Mouse (Mus musculus): ENCODE measurements around the gene Tmem234. TPM values are rescaled to one million over a fixed set of nuclear protein-coding genes. Genes with fewer than 3 reads are reported as not detected.

The Tmem234 gene
- total RNA-seq, 2 experiments from 2014 or later, result 92.2 to 93.7 TPM

DNA sequence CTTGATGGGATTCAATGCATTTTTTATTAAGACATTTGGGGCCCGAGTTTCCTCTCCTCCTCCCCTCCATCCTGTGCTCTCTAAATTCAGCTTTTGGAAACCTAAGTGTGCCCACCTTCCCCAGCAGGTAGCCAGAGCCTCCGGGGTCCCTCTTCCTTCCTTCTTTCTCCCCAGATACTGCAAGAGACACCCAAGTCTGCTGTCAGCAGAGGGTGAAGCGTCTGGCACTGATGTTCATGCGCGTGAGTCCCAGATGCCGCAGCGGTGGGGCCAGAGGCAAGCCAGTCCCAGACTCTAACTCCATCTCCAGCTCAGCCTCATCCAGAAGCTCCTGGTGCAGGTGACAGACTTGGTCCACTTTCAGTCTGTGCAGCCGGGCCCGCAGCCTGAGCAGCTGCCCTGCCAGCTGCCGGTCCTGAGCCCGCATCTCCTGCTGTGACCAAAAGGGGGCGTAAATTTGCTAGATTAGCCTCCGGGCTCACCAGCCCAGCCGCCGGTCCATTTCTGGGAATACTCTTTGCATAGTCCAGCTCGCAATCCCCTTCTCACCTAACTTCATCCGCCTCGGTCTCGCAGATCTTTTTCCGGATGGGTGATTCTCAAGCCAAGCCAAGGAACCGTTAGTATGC lies 23.5 kb upstream of the Tmem234 start:
- peak; percentile 33 to 38 for DNase-seq (ENCODE audit: low spot score in 2 of 2)
- intact Hi-C loops (cut with DNase I), result no loop called here

DNA sequence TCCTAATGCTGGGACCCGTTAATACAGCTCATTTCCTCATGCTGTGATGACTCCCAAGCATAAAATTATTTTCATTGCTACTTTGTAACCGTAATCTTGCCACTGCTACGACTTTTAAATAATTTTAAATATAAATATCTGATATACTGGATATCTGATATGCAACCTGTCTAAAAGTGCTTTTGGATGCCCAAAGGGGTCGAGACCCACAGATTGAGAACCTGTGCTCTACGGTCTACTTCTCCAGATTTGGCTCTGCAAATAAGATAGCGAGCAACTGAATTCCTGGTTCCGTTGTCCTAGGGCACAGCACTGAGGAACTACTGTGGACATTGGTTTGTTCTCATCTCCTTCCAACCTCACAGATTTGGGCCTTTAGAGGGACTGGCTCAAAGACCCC lies 22.8 kb upstream of the Tmem234 start:
- no peak for DNase-seq (ENCODE audit: low spot score in 2 of 2)
- intact Hi-C loops (cut with DNase I), result no loop called here

DNA sequence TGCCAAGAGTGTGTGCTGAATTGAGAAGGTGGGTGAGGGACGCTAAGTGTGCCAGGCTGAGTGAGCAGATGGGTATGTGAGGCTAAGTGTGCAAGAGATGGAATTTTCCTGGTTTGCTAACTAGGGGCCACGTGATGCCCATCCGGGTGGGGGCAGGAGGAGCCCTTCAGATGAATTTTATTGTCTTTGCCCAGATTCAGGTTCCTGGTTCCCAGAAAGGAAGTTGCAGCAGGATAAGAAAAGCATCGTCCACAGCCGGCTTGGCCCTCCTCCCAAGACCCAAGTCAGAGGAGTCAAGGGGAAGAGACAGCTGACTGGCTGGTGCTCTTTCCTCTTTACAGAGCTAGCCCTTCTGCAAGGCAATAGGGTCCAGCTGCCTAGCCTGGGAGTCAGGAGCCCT lies 22.0 kb upstream of the Tmem234 start, which contains the start of gene Fam167b:
Gene Fam167b (minus strand): TSS at position 84 of the 400 bp plus-strand sequence.
- intact Hi-C loops (cut with DNase I), result no loop called here

GRCm38 (mm10) chr4:129580347-129580746 lies 20.1 kb upstream of the Tmem234 start:
- DNase-seq (ENCODE audit: low spot score in 2 of 2), result no peak
- intact Hi-C loops (cut with DNase I), result no loop called here

More for the DNA sequence above, 22.0 kb upstream of the Tmem234 start, which contains the start of gene Fam167b:
- peak in 1 of 2 experiments; percentile 11 for DNase-seq (ENCODE audit: low spot score in 2 of 2)

DNA sequence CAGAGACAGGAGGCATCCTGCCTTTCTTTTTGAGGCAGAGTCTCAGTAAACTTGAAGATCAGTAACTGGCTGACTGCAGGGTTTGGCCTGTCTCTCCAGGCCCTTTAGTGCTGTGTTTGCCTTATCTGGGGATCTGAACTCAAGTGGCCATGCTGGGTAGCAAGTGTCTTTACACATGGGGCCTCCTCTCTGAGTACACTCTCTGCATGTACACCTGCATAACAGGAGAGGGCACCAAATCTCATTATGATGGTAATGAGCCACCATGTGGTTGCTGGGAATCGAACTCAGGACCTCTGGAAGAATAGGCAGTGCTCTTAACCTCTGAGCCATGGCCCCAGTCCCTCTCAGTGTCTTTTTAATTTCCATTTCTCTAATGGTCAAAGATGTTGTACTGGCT lies 18.2 kb upstream of the Tmem234 start:
- intact Hi-C loops (cut with DNase I), result no loop called here
- DNase-seq (ENCODE audit: low spot score in 2 of 2), result no peak

DNA sequence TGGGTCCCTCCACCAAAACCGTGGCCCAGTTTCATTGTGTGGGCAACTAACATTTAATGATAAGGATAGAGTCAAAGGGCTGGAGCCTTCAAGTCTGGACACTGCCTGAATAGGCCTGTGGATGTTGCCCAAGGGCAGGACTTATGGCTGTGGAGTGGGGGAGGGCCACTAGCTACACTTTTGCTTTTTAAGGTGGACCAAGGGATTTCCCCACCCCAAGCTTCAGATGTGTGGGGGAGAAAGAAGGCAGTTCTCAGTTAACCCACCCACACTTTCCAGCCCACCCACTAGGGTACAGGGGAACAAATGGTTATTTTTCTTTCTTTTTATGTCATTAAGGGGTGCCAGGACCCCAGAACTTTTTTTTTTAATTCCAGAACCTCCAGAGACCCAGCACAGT lies 16.1 kb upstream of the Tmem234 start:
- intact Hi-C loops (cut with DNase I), result no loop called here

GRCm38 (mm10) chr4:129584884-129585608 lies 15.4 kb upstream of the Tmem234 start:
- DNase-seq (ENCODE audit: low spot score in 2 of 2), result peak; percentile 76 to 77
- intact Hi-C loops (cut with DNase I), result loop anchor here (5.0 kb wide), 1 partner anchor 33 kb away; no protein-coding TSS in a partner anchor

More for the DNA sequence above, 16.1 kb upstream of the Tmem234 start:
- no peak for DNase-seq (ENCODE audit: low spot score in 2 of 2)

- intact Hi-C loops (cut with DNase I), result loop anchor here (5.0 kb wide), 1 partner anchor 33 kb away; no protein-coding TSS in a partner anchor
- no peak for DNase-seq (ENCODE audit: low spot score in 2 of 2)
Observed at GRCm38 (mm10) chr4:129585773-129586172, 14.7 kb upstream of the Tmem234 start.

GRCm38 (mm10) chr4:129586943-129587342 lies 13.5 kb upstream of the Tmem234 start:
- DNase-seq (ENCODE audit: low spot score in 2 of 2), result no peak
- intact Hi-C loops (cut with DNase I), result loop anchor here (5.0 kb wide), 1 partner anchor 35 kb away; no protein-coding TSS in a partner anchor

GRCm38 (mm10) chr4:129588865-129589264 lies 11.6 kb upstream of the Tmem234 start:
- intact Hi-C loops (cut with DNase I), result loop anchor here (5.0 kb wide), 1 partner anchor 37 kb away; no protein-coding TSS in a partner anchor
- DNase-seq (ENCODE audit: low spot score in 2 of 2), result no peak

DNA sequence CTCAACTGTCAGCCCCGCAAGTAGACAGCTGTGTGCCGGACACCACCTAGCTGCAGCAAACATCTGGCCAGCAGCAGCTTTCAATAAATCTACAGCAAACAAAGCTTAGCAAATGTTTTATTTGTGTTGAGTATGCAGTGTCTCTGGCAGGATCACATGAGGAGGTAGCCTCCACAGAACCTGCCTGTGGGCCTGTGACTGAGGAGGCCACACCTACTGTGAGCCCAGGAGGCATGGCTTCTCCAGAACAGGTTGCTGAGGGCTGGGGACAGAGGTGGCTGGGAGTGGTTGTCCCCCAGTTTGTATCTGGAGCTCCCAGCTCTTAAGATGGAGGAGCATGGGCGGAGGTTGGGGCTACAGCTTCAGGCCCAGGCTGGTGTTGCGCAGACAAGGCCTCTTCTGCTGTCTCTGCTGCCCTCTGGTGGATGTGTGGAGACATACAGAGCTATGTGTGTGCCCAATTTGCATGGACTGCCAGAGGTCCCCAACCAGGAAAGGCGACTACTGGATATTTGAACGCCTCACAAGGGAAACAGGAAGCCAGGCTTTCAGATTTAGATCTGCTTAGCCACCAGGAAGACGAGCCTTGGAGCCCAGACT lies 8.1 kb downstream of the Tmem234 start:
- intact Hi-C loops (cut with DNase I), result loop anchor here (5.0 kb wide), 1 partner anchor 116 kb away; the partner anchor contains the start of genes Fam229a and Tssk3
- peak; percentile 69 to 77 for DNase-seq (ENCODE audit: low spot score in 2 of 2)

DNA sequence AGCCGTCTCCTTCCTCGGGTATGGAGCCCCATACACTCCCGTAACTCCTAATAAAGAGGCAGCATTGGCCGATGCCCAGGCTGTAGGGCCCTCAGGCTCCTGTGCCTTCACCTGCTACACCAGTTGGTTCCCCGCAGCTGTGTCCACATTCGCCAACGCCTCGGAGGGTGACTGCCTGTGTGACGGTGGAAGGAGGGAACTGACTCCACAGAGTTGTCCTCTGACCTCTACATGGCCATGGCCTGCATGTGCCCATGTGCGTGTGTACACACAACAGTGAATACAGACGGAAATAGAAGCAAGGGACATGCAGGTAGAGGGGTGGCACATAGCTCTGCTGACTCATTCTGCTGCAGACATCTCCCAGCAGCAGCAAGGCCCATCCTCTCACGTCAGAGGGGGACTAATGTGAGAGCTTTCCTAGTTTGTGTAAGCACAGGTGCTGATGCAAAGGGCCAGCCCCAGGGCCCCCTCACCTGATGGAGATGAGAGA lies 8.7 kb downstream of the Tmem234 start:
- intact Hi-C loops (cut with DNase I), result loop anchor here (5.0 kb wide), 1 partner anchor 117 kb away; the partner anchor contains the start of genes Fam229a and Tssk3
- no peak for DNase-seq (ENCODE audit: low spot score in 2 of 2)

DNA sequence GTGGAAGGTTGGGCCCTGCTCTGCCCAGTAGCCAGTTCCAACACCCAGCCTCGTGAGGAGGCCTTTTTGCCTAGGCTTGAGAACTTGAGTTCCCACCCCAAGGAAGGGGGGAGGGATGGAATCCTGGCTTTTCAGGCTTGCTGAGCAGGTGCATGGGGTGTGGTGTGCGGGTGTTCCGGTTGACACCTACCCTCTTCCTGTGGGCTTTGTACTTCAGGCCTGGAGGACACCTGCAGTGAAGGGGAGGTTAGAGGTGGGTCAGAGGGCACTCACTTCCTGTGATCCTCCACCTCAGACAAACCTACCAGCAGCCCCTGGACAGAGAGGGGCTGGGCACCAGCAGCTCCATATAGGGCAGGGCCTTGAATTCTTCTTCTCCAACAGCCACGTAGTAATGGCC lies 9.6 kb downstream of the Tmem234 start:
- DNase-seq (ENCODE audit: low spot score in 2 of 2), result no peak
- intact Hi-C loops (cut with DNase I), result no loop called here

GRCm38 (mm10) chr4:129610472-129610871 lies 10.0 kb downstream of the Tmem234 start:
- no peak for DNase-seq (ENCODE audit: low spot score in 2 of 2)
- intact Hi-C loops (cut with DNase I), result no loop called here

DNA sequence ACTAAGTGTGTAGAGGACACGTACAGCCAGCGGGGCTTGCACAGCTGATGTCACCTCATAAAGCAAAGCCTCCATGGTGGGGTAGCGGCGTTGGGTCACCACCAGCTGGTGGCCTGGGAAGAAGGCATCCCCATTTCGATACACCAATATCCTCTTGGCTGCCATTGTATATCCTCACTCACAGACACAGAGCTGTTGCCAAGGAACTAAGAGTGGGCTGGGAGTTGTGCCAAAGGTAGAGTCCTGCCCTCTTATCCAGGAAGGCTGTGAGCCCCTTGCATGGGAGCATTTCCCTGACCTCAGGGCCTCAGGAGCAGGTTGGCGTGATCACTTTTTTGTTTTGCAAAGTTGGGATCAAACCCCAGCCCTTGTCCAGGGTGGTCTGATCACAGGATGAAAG lies 13.6 kb downstream of the Tmem234 start, which contains the start of gene Dcdc2b:
Gene Dcdc2b (minus strand): TSS at position 165 of the 400 bp plus-strand sequence.
- intact Hi-C loops (cut with DNase I), result no loop called here
- no peak for DNase-seq (ENCODE audit: low spot score in 2 of 2)

GRCm38 (mm10) chr4:129615801-129616290 lies 15.4 kb downstream of the Tmem234 start:
- intact Hi-C loops (cut with DNase I), result no loop called here
- DNase-seq (ENCODE audit: low spot score in 2 of 2), result peak in 1 of 2 experiments; percentile 31

GRCm38 (mm10) chr4:129616631-129617030 lies 16.2 kb downstream of the Tmem234 start:
- DNase-seq (ENCODE audit: low spot score in 2 of 2), result no peak
- intact Hi-C loops (cut with DNase I), result no loop called here

- intact Hi-C loops (cut with DNase I), result no loop called here
- no peak for DNase-seq (ENCODE audit: low spot score in 2 of 2)
Observed at GRCm38 (mm10) chr4:129617121-129617641, 16.7 kb downstream of the Tmem234 start.

DNA sequence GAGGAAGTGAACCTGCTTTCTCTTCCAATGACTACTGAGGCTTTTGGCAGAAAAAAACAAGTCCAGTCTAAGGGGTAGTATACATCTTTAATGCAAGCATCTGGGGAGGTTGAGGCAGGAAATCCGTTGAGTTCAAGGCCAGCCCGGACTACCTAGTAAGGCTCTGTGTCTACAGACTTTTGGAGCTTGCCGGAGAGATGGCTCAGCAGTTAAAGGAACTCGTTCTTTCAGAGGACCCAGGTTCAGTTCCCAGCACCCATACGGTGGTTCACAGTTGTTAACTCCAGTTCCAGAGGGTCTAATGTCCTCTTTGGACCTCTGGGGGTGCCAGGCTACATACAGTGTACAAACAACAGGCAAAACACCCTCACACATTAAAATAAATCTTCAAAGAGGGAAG lies 17.6 kb downstream of the Tmem234 start:
- no peak for DNase-seq (ENCODE audit: low spot score in 2 of 2)
- intact Hi-C loops (cut with DNase I), result no loop called here

All from left cerebral cortex, postnatal 36 days (tissue).